7 mouse cellular contexts compared by ENCODE assay signal in genomic region chr5:32785313-32785915, GRCm38 (mm10). TPM values are rescaled to one million over a fixed set of nuclear protein-coding genes. Genes with fewer than 3 reads are reported as not detected.
A peak's percentile ranks its signal among the peaks of the same experiment; 100 is the strongest.
DNase-seq lines count a peak whose midpoint lies in the region; ATAC-seq and TF ChIP-seq lines count a peak whose summit lies in the region.

Pisd (minus strand) TSS chr5:32785646.

- H3K36me3 ChIP-seq in embryonic facial prominence, embryonic 10.5 days (replicated peaks): peaks cover 31% of the 10 kb centered on the region
- no peaks in the 10 kb centered on the region for H3K36me3 ChIP-seq in intestine, postnatal 0 days (ENCODE audit: control insufficient read depth, insufficient read depth)
- H3K36me3 ChIP-seq in midbrain, embryonic 12.5 days: peaks cover 4% of the 10 kb centered on the region; the same call in 1 of the 2 replicates
- H3K36me3 ChIP-seq in small intestine, adult 2 months (ENCODE audit: control insufficient read depth, insufficient read depth, low read length): 0 out of 2 replicates have a peak, but pooled peaks cover 2% of the 10 kb centered on the region

- peak within 1 kb of the TSS; percentile 87 for H3K4me2 ChIP-seq in intestine, postnatal 0 days (replicated peaks; ENCODE audit: low read depth)
- peak within 1 kb of the TSS; percentile 76 for H3K4me2 ChIP-seq in midbrain, embryonic 12.5 days (replicated peaks)

- peak within 1 kb of the TSS; percentile 69 for H3K27ac ChIP-seq in embryonic facial prominence, embryonic 10.5 days (replicated peaks)
- H3K27ac ChIP-seq in intestine, postnatal 0 days (ENCODE audit: low read depth, low read length): peak within 1 kb of the TSS; percentile 41
- peak within 1 kb of the TSS; percentile 85 for H3K27ac ChIP-seq in midbrain, embryonic 12.5 days (replicated peaks)
- peak within 1 kb of the TSS; percentile 19; the same call in 1 of the 2 replicates for H3K27ac ChIP-seq in small intestine, adult 2 months (ENCODE audit: insufficient read depth, low read depth, low read length)

- intact Hi-C loops in left cerebral cortex, postnatal 4 days (cut with DNase I): no loop called here

- H3K4me3 ChIP-seq in embryonic facial prominence, embryonic 10.5 days: peak within 1 kb of the TSS; percentile 72
- H3K4me3 ChIP-seq in intestine, postnatal 0 days (ENCODE audit: low read depth, low read length): peak within 1 kb of the TSS; percentile 94
- peak within 1 kb of the TSS; percentile 87 for H3K4me3 ChIP-seq in midbrain, embryonic 12.5 days
- H3K4me3 ChIP-seq in small intestine, adult 2 months (ENCODE audit: low read depth, low read length): peak within 1 kb of the TSS; percentile 79

- peaks cover 5% of the 10 kb centered on the region for H3K4me1 ChIP-seq in embryonic facial prominence, embryonic 10.5 days
- peaks cover 4% of the 10 kb centered on the region; the same call in 1 of the 2 replicates for H3K4me1 ChIP-seq in intestine, postnatal 0 days (replicated peaks; ENCODE audit: control insufficient read depth, insufficient read depth, low read length)
- peaks cover 5% of the 10 kb centered on the region for H3K4me1 ChIP-seq in midbrain, embryonic 12.5 days
- no peaks in the 10 kb centered on the region for H3K4me1 ChIP-seq in small intestine, adult 2 months (ENCODE audit: control insufficient read depth, insufficient read depth, insufficient read length, low read length)

- no peaks in the 10 kb centered on the region for H3K27me3 ChIP-seq in embryonic facial prominence, embryonic 10.5 days (replicated peaks; ENCODE audit: low read depth, poor library complexity, severe bottlenecking)
- H3K27me3 ChIP-seq in intestine, postnatal 0 days (replicated peaks; ENCODE audit: control insufficient read depth, insufficient read depth, low read length): no peaks in the 10 kb centered on the region
- H3K27me3 ChIP-seq in midbrain, embryonic 12.5 days: no peaks in the 10 kb centered on the region
- no peaks in the 10 kb centered on the region for H3K27me3 ChIP-seq in small intestine, adult 2 months (ENCODE audit: control insufficient read depth, insufficient read depth, low read length)

- DNase-seq in adrenal gland, postnatal 10 days: peak; percentile 97
- DNase-seq in embryonic facial prominence, embryonic 10.5 days (ENCODE audit: low spot score): peak; percentile 94
- DNase-seq in gonadal fat pad, adult 2 months (ENCODE audit: low read depth): peak; percentile 47
- peak; percentile 96 for DNase-seq in left cerebral cortex, postnatal 4 days

- peak; percentile 99 for ATAC-seq in intestine, postnatal 0 days
- ATAC-seq in midbrain, embryonic 12.5 days (ENCODE audit: low FRiP score, low read depth): peak; percentile 99

- peak within 1 kb of the TSS; percentile 49 for H3K9ac ChIP-seq in intestine, postnatal 0 days (ENCODE audit: low read depth, low read length)
- H3K9ac ChIP-seq in midbrain, embryonic 12.5 days (replicated peaks): peak within 1 kb of the TSS; percentile 77

- no peaks in the 10 kb centered on the region for H3K9me3 ChIP-seq in embryonic facial prominence, embryonic 10.5 days
- no peaks in the 10 kb centered on the region for H3K9me3 ChIP-seq in intestine, postnatal 0 days (ENCODE audit: control insufficient read depth)
- H3K9me3 ChIP-seq in midbrain, embryonic 12.5 days: no peaks in the 10 kb centered on the region

- peak; percentile 40; the same call in 1 of the 2 replicates for TF ChIP-seq POLR2A in small intestine, adult 2 months (IDR thresholded peaks at IDR 0.05; ENCODE audit: low read depth, low read length)

- peak; percentile 58 for TF ChIP-seq CTCF in intestine, postnatal 0 days (IDR thresholded peaks at IDR 0.05; ENCODE audit: low read depth)
- TF ChIP-seq CTCF in small intestine, adult 2 months (IDR thresholded peaks at IDR 0.05; ENCODE audit: extremely low read depth, insufficient read length, insufficient replicate concordance, low read depth, low read length): no peak

- under 1% methylated on average over 52 of the region's 52 CpGs for WGBS in embryonic facial prominence, embryonic 10.5 days
- WGBS in intestine, postnatal 0 days: 0% methylated on average over 52 of the region's 52 CpGs
- WGBS in midbrain, embryonic 12.5 days: under 1% methylated on average over 52 of the region's 52 CpGs
- 1% methylated on average over 52 of the region's 52 CpGs for WGBS in small intestine, adult 2 months

RNA-seq across cellular contexts. Expression of gene Pisd, which starts in this region (rescaled TPM):
- total RNA-seq in adrenal gland, postnatal 10 days (2021): 10 to 100 TPM; 53.2 to 62.4 TPM
- 76.0 and 82.2 TPM in 2 replicates for polyA plus RNA-seq in embryonic facial prominence, embryonic 10.5 days (2016; fragmentation: Nextera tagmentation; extraction: Ambion mirVana)
- polyA plus RNA-seq in gonadal fat pad, adult 2 months (2012; rRNA removed): 119 and 140 TPM in 2 replicates
- polyA plus RNA-seq in intestine, postnatal 0 days (2015; fragmentation: Nextera tagmentation; extraction: Ambion mirVana): 69.8 and 70.9 TPM in 2 replicates
- total RNA-seq in left cerebral cortex, postnatal 4 days (2021): 10 to 100 TPM; 45.6 to 49.8 TPM
- 74.8 and 77.6 TPM in 2 replicates for polyA plus RNA-seq in midbrain, embryonic 12.5 days (2016; fragmentation: Nextera tagmentation; extraction: Ambion mirVana)
- 62.1 and 222 TPM in 2 replicates for polyA plus RNA-seq in small intestine, adult 2 months (2012; rRNA removed)

Comparison
In these comparisons a context has a peak if more than half of its experiments do, and no peak if none do; other contexts are left out.
1. Peak in every context shown above with its lines: DNase-seq, ATAC-seq, H3K4me3 ChIP-seq and H3K27ac ChIP-seq.
2. DNase-seq: peak in every context shown above with its lines; median percentile 97 in adrenal gland, postnatal 10 days; 96 in left cerebral cortex, postnatal 4 days; 94 in embryonic facial prominence, embryonic 10.5 days; 47 in gonadal fat pad, adult 2 months.
3. H3K27ac ChIP-seq: peak in every context shown above with its lines; median percentile 85 in midbrain, embryonic 12.5 days; 69 in embryonic facial prominence, embryonic 10.5 days; 41 in intestine, postnatal 0 days; 19 in small intestine, adult 2 months.